Mouse (Mus musculus) c-Kit-positive CD71-positive TER-119-positive erythroid progenitor cells, embryonic 14.5 days (primary cell): Measurements from ENCODE around the gene Wdr83.
A peak's percentile ranks its signal among the peaks of the same experiment; 100 is the strongest.
"Not testable (repeated sequence)": the region's sequence is repeated elsewhere in the genome, so short reads cannot be mapped to it uniquely, and the experiment has no call there.

Experiments used
- DNase-seq: peaks from one replicate; pipeline ENCODE4 v3.0.0-alpha.2; 2013; ENCODE audit warnings: low spot score

Wdr83 gene

DNA sequence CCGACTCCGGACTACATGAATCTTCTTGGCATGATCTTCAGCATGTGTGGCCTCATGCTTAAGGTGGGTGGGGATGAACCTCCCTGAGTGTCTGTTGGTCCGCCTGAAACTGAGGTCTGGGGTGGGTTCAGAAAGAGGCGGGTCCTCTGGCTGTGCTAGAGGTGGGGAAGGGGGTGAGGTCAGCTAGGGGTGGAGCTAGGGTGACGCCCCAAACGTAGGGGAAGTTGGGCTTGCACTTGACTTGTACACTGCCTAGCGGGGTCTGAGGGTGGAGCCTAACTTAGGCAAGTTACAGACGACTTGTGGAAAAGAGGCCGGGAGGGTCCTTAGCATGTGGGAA is at the start of gene Wdr83:
TSS of gene Wdr83 (minus strand) at position 91 of the 340 bp plus-strand sequence.
- DNase-seq: peak; percentile 54

- DNase-seq: no peak
These were observed 42.6 kb upstream of the Wdr83 start for GRCm38 (mm10) chr8:85123691-85124090.

GRCm38 (mm10) chr8:85122995-85123394 is 41.9 kb upstream of the Wdr83 start, which contains the start of gene Zfp791:
TSS of gene Zfp791 (minus strand) at chr8:85123095.
- no peak for DNase-seq

DNA sequence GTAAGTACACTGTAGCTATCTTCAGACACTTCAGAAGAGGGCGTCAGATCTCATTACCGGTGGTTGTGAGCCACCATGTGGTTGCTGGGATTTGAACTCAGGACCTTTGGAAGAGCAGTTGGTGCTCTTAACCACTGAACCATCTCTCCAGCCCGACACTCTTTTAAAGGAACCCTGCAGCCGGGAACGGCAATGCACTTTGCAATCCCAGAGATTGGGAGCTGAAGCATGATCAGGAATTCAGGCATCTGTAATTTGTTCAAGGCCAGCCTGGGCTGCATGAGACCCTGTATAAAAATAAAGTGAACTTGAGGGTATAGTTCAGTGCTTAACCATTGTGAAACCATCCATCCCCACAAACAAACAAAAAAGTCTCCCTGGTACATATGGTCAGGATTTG is 39.1 kb upstream of the Wdr83 start:
- DNase-seq: not testable (repeated sequence)

- no peak for DNase-seq
These were observed 38.2 kb upstream of the Wdr83 start for GRCm38 (mm10) chr8:85119052-85119981.

GRCm38 (mm10) chr8:85116984-85117383 is 35.9 kb upstream of the Wdr83 start:
- DNase-seq: no peak

GRCm38 (mm10) chr8:85115501-85115900 is 34.4 kb upstream of the Wdr83 start:
- no peak for DNase-seq

DNA sequence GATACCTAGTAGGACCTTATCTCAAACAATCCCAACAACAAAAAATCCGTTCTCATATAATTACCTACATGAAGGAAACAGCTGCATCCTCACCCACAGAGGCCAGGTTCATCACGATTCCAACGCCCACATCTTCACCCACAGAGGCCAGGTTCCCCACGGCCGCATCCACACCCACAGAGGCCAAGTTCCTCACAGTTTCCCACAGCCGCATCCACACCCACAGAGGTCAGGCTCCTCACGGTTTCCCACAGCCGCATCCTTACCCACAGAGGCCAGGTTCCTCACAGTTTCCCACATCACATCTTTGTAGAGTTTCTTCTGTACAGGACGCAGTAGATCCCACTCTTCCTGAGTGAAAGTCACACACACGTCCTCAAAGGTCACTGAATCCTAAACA is 32.1 kb upstream of the Wdr83 start:
- no peak for DNase-seq

- DNase-seq: no peak
These were observed 19.1 kb upstream of the Wdr83 start for GRCm38 (mm10) chr8:85100076-85100665.

- DNase-seq: no peak
These were observed 15.7 kb upstream of the Wdr83 start for GRCm38 (mm10) chr8:85096850-85097249.

- no peak for DNase-seq
These were observed 15.1 kb upstream of the Wdr83 start for GRCm38 (mm10) chr8:85096196-85096595.

DNA sequence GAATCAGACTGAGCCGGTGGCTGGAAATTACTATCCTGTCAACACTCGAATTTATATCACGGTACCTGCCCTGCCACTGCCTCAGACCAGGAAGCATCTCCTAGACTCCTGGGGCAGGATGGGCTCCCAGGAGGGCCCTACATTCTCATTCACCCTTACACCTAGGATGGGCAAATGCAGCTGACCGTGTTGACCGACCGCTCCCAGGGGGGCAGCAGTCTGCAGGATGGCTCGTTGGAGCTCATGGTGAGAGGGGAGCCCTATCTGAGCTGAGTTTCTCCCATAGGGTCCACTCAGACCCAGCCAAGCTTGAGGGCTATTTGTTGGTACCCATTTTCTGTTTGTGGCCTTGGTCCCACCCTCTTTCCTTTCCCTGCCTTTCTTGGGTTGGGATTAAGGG is 14.5 kb upstream of the Wdr83 start:
- no peak for DNase-seq

DNA sequence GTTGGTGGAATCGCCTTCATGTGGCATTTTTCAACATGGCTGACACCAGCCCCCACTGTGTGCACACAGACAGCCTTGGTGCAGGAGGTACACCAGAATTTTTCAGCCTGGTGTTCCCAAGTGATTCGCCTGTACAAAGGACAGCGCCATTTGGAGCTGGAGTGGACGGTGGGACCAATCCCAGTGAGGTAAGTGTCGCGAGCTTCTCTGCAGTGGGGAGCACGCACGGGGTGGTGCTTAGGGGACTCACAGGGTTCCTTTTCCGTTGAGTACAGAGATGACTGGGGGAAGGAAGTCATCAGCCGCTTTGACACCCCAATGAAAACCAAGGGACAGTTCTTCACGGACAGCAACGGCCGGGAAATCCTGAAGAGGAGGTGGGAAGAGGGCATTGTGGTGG is 13.9 kb upstream of the Wdr83 start:
- no peak for DNase-seq

GRCm38 (mm10) chr8:85091526-85092090 is 10.5 kb upstream of the Wdr83 start:
- no peak for DNase-seq

DNA sequence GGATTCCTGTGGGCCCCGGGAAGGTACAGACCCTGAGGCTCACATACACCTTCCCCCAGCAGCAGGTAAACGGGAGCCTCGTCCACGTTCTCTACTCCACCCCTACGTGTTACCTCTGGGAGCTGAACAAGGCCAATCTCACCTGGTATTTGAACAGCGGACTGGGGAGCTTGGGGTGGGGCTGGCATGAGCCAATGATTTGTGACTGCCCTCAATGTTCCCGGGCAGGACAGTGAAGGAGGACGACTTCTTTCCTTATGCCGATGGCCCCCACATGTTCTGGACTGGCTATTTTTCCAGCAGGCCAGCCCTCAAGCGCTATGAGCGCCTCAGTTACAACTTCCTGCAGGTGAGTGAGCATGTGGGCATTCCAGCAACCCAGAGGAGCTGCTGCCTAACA is 9.8 kb upstream of the Wdr83 start:
- DNase-seq: no peak

GRCm38 (mm10) chr8:85088771-85089170 is 7.7 kb upstream of the Wdr83 start:
- no peak for DNase-seq

GRCm38 (mm10) chr8:85086238-85086637 is 5.1 kb upstream of the Wdr83 start:
- no peak for DNase-seq

- no peak for DNase-seq
These were observed 3.5 kb upstream of the Wdr83 start for GRCm38 (mm10) chr8:85084633-85085032.

GRCm38 (mm10) chr8:85083108-85083813 is 2.2 kb upstream of the Wdr83 start, which contains the start of gene Man2b1:
TSS of gene Man2b1 (plus strand) at chr8:85083270.
- DNase-seq: peak; percentile 84

GRCm38 (mm10) chr8:85082169-85082568 is 1.1 kb upstream of the Wdr83 start:
- DNase-seq: not testable (repeated sequence)

DNA sequence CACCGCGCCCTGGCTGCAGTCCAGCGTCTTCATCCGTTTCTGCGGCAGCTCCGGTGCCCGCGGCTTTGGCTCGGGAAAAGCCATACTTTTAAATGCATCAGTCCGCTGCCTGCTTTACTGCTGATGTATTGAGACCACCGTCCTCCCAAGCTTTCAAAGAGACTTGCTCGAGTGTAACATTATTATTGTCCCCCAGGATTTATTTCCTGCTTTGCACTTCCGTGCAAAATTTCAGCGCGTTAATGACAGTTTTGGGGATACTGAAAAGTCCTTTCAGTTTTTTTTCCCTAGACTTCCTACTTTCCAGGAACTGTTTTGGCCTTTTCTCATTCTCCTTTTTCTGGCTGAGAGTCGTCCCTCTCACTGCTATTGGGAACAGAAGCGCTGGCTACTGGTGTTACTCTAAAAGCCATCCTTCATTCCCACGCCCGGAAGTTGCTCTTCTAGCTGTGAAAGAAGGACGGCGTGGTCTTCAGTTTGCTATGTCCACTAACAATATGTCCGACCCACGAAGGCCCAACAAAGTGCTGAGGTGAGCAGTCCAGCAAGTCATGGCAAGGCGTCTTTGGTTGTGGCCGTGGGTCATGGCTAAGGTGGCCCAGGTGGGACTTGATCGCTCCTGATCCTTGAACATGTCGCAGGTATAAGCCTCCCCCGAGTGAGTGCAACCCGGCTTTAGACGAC is 432 bp downstream of the Wdr83 start, which contains the start of gene Wdr83os:
TSS of gene Wdr83os (plus strand) at position 209 of the 684 bp plus-strand sequence.
- peak; percentile 71 for DNase-seq

- DNase-seq: no peak
These were observed 933 bp downstream of the Wdr83 start for GRCm38 (mm10) chr8:85080214-85080531.
